Mouse (Mus musculus) stomach, embryonic 14.5 days (tissue): ENCODE results near the gene Slc25a23. TPM values are rescaled to one million over a fixed set of nuclear protein-coding genes. Genes with fewer than 3 reads are reported as not detected.

ENCODE experiments used
- ATAC-seq: fragments of 200-750 bp; cut with Nextera tagmentation; 2 replicates; pipeline ENCODE4 v1.8.0; 2017; ENCODE audit warnings: low read depth, moderate TSS enrichment; ENCODE audit not compliant: insufficient number of reproducible peaks, insufficient read depth, low FRiP score
- H3K27ac ChIP-seq: fragments of 300-500 bp; sonication (generic); 2 replicates; pipeline ENCODE4 v1.5.1; 2014; ENCODE audit warnings: mild to moderate bottlenecking, low read length, moderate library complexity, mixed read lengths
- H3K27me3 ChIP-seq: fragments of 300-500 bp; sonication (generic); 2 replicates; pipeline ENCODE4 v1.6.1; 2014; ENCODE audit warnings: low read length, control low read depth, mixed read lengths; ENCODE audit not compliant: control insufficient read depth, insufficient read depth
- H3K36me3 ChIP-seq: fragments of 300-500 bp; sonication (generic); 2 replicates; pipeline ENCODE4 v1.6.1; 2014; ENCODE audit warnings: mild to moderate bottlenecking, control low read depth, low read length, moderate library complexity, mixed read lengths; ENCODE audit not compliant: control insufficient read depth, insufficient read depth
- H3K4me1 ChIP-seq: fragments of 300-500 bp; sonication (generic); 2 replicates; pipeline ENCODE4 v1.6.1; 2014; ENCODE audit warnings: low read length, control low read depth, mixed read lengths; ENCODE audit not compliant: control insufficient read depth, insufficient read depth
- H3K4me2 ChIP-seq: fragments of 300-500 bp; sonication (generic); replicated peaks from 2 replicates; pipeline ENCODE4 v1.6.1; 2014; ENCODE audit warnings: low read depth, low read length, control low read depth
- H3K4me3 ChIP-seq: fragments of 300-500 bp; sonication (generic); 2 replicates; pipeline ENCODE4 v1.5.1; 2014; ENCODE audit warnings: low read depth, low read length, control low read depth
- H3K9ac ChIP-seq: fragments of 300-500 bp; sonication (generic); replicated peaks from 2 replicates; pipeline ENCODE4 v1.6.1; 2014; ENCODE audit warnings: low read depth, mild to moderate bottlenecking, control low read depth, low read length, moderate library complexity, mixed read lengths
- H3K9me3 ChIP-seq: fragments of 300-500 bp; sonication (generic); 2 replicates; pipeline ENCODE4 v1.6.1; 2016; ENCODE audit warnings: low read depth, low read length, control low read depth; ENCODE audit not compliant: control insufficient read depth
- WGBS: fragments of 180-500 bp; shearing (Covaris S2); extraction: QIAGEN DNeasy Blood & Tissue Kit; methylation state at CpG from one replicate; pipeline ENCODE4 v1.1.7; 2014; 5-methylcytosine and 5-hydroxymethylcytosine counted together
- polyA plus RNA-seq: library from polyadenylated mRNA; unstranded; fragments of >200 nt; fragmentation: Nextera tagmentation; extraction: Ambion mirVana; gene quantifications from 2 replicates; pipeline ENCODE4 v1.2.1, GENCODE M21; 2014

The Slc25a23 gene
- polyA plus RNA-seq = 11.5 and 12.7 TPM in 2 replicates

DNA sequence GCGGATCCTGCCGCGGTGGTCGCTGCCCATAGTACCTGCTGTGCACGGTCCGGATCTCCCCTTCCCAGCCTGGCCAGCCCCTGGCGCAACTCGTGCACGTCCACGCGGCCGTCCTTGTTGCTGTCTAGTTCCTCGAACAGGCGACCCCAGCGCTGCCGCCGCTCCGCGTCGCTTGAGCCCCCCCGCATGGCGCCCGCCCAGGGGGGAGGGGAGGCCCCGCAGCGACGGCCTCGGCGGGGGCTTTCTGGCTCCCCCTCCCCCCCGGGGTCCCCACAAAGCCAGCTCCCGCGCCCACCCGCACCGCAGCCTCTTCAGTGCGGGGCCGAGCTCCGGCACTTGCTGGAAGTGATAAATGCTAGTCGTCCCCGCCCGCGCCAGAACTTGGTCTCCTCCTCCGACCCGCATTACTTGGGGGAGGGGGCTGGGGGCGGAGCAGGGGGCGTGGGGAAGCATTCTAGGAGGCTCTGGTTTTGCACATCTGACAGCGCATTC lies at the start of gene Slc25a23:
Gene Slc25a23 (minus strand): TSS at position 378 of the 492 bp plus-strand sequence.
- no peaks in the 10 kb centered on the region for H3K9me3 ChIP-seq
- H3K4me3 ChIP-seq = peak within 1 kb of the TSS; percentile 78
- H3K4me1 ChIP-seq = peaks cover 3% of the 10 kb centered on the region; the same call in 1 of the 2 replicates
- peak; percentile 20; the same call in 1 of the 2 replicates for ATAC-seq
- peak within 1 kb of the TSS; percentile 68 for H3K9ac ChIP-seq
- H3K27me3 ChIP-seq = peaks cover 15% of the 10 kb centered on the region; the same call in 1 of the 2 replicates
- under 1% methylated on average over 37 of the region's 45 CpGs for WGBS
- peak within 1 kb of the TSS; percentile 73 for H3K27ac ChIP-seq
- no peaks in the 10 kb centered on the region; the same call in 1 of the 2 replicates for H3K36me3 ChIP-seq
- H3K4me2 ChIP-seq = peak within 1 kb of the TSS; percentile 74

DNA sequence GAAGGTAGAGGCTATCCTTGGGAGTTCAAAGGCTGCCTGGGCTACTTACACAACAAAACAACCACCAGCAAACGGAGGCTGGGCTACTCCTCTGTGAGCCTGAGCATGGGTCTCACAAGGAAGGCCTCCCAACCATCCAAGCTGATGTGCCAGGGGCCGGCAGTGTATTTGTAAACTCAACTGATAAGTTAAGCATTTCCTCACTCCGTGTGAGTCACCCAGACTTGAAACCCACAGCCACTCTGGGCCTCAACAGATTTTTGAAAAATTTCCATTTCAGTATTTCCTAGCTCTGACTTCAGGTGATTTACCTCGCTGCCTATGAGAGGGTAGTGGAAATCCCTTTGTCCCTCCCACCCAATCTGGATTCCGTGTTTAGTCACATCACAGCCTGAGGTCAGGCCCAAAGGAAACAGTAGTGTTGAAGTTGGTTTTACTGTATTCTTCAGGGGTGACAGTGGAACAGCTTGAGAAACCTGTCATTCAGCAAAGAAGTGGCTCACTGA lies 49.1 kb upstream of the Slc25a23 start:
- Histone ChIP-seq H3K36me3 (no peaks in the 10 kb centered on the region), H3K4me1 (peaks cover 14% of the 10 kb centered on the region), H3K9me3 (no peaks in the 10 kb centered on the region), H3K9ac (no peak overlapping the region), H3K4me2 (no peak overlapping the region), H3K27me3 (no peaks in the 10 kb centered on the region), H3K4me3 (no peak overlapping the region), H3K27ac (no peak overlapping the region)
- no peak for ATAC-seq
- WGBS = 41% methylated on average over 5 of the region's 5 CpGs

DNA sequence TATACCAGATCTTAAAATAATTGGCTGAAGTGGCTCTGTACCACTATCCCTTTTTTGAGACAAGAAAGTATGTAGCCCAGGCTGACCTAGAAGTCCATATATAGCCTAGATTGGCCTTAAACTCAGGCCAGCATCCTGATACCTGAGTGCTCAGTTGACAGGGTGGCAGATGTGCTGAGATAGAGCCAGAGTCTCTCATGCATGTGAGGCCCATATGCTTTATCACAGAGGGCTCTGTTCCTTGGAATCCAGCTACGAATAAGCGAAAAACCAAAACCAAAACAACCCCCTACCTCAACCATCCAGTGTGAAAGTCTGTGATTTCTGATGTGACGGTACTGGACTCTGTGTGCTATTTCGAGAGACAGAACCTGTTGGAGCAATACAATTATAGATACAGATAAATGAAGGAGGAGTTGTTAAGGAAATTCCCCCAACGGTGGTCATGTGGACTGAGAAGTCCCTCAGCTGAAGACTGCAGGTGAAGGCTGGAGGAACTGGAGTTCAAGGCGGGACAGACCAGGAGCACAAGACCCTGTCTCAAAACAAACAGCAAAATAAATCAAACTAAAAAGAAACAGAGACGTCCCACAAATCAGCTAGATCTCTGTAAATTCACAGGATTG lies 48.5 kb upstream of the Slc25a23 start:
- Histone ChIP-seq H3K4me2 (no peak overlapping the region), H3K27ac (no peak overlapping the region), H3K4me3 (no peak overlapping the region), H3K4me1 (peaks cover 14% of the 10 kb centered on the region), H3K9ac (no peak overlapping the region), H3K9me3 (no peaks in the 10 kb centered on the region), H3K27me3 (no peaks in the 10 kb centered on the region), H3K36me3 (no peaks in the 10 kb centered on the region)
- ATAC-seq = no peak
- WGBS = 81% methylated on average over 7 of the region's 7 CpGs

DNA sequence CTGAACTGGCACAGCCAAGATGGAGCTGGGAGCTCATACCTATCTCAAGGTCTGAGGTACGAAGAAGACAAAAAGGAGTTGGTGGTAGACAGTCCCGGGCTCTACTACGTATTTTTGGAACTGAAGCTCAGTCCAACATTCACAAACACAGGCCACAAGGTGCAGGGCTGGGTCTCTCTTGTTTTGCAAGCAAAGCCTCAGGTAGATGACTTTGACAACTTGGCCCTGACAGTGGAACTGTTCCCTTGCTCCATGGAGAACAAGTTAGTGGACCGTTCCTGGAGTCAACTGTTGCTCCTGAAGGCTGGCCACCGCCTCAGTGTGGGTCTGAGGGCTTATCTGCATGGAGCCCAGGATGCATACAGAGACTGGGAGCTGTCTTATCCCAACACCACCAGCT lies 47.4 kb upstream of the Slc25a23 start:
- no peak overlapping the region for H3K4me3 ChIP-seq
- no peaks in the 10 kb centered on the region for H3K9me3 ChIP-seq
- no peaks in the 10 kb centered on the region for H3K36me3 ChIP-seq
- H3K9ac ChIP-seq = no peak overlapping the region
- 88% methylated on average over 5 of the region's 5 CpGs for WGBS
- no peak overlapping the region for H3K4me2 ChIP-seq
- H3K27me3 ChIP-seq = no peaks in the 10 kb centered on the region
- no peak for ATAC-seq
- H3K27ac ChIP-seq = no peak overlapping the region
- H3K4me1 ChIP-seq = peaks cover 14% of the 10 kb centered on the region

DNA sequence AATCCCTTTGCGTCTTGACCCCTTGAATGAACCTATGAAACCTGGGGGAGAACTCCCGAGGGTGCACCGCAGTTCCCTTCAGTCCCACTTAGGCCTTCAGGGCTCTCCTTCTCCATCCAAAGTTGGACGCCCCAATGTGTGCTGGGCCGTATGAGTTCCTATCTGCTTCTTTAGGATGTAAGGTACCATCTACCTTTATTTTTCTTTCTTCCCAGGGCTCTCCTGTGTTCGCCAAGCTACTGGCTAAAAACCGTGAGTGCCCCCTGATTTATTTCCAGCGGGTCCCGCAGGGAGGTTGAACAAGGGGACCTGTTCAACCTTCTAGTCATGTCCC lies 46.3 kb upstream of the Slc25a23 start:
- ATAC-seq = 0 out of 2 replicates have a peak, but pooled peaks have one; percentile 1
- H3K4me1 ChIP-seq = peaks cover 14% of the 10 kb centered on the region
- H3K4me2 ChIP-seq = peak overlapping the region; percentile 74
- H3K27me3 ChIP-seq = no peaks in the 10 kb centered on the region
- H3K4me3 ChIP-seq = peak overlapping the region; percentile 54
- no peak overlapping the region for H3K27ac ChIP-seq
- no peaks in the 10 kb centered on the region for H3K9me3 ChIP-seq
- 10% methylated on average over 9 of the region's 9 CpGs for WGBS
- H3K36me3 ChIP-seq = no peaks in the 10 kb centered on the region
- H3K9ac ChIP-seq = no peak overlapping the region

DNA sequence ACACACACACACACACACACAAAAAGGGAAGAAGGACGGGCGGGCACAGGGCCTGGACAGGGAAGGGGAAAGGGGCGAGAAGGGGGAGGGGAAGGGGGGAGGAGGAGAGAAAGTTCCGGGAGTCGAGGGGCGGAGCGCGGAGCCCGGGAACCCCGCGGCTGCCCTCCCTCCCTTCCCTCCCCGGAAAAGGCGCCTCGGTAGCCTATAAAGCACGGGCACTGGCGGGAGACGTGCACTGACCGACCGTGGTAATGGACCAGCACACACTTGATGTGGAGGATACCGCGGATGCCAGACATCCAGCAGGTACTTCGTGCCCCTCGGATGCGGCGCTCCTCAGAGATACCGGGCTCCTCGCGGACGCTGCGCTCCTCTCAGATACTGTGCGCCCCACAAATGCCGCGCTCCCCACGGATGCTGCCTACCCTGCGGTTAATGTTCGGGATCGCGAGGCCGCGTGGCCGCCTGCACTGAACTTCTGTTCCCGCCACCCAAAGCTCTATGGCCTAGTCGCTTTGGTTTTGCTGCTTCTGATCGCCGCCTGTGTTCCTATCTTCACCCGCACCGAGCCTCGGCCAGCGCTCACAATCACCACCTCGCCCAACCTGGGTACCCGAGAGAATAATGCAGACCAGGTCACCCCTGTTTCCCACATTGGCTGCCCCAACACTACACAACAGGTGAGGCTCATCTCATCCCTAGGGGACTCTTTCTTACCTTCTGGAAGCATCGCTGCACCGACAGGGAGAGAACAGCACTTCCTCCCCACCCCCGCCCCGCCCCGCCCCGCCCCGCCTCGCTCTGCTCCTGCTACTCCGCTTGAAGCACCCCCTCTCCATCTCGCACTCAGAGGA lies 45.7 kb upstream of the Slc25a23 start, which contains the start of gene Tnfsf9:
Gene Tnfsf9 (plus strand): TSS at position 145 of the 854 bp plus-strand sequence.
- H3K27ac ChIP-seq = peak within 1 kb of the TSS; percentile 23; the same call in 1 of the 2 replicates
- no peaks in the 10 kb centered on the region for H3K36me3 ChIP-seq
- peak within 1 kb of the TSS; percentile 54 for H3K4me3 ChIP-seq
- no peaks in the 10 kb centered on the region for H3K27me3 ChIP-seq
- H3K9ac ChIP-seq = peak within 1 kb of the TSS; percentile 45
- peak within 1 kb of the TSS; percentile 74 for H3K4me2 ChIP-seq
- under 1% methylated on average over 48 of the region's 61 CpGs for WGBS
- peak; percentile 77 for ATAC-seq
- peaks cover 14% of the 10 kb centered on the region for H3K4me1 ChIP-seq
- no peaks in the 10 kb centered on the region for H3K9me3 ChIP-seq

DNA sequence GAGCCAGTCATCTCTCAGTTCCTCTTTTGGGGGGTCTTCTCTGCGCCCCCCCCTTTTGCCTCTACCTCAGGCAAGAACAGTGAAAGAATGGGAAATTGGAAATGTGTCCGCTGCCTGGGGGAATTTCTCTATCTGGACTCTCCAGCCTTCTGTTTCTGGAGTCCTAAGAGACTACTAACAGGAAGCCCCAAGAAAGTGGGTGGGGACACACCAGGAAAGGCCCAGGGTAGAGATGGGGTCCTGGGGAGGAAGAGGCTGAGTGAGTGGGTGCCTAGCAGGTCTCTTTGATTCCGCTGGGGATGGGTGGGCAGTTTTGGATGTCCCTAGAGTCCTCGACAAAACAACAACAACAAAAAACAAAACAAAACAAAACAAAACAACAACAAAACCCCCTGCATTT lies 44.8 kb upstream of the Slc25a23 start:
- Histone ChIP-seq H3K9ac (no peak overlapping the region), H3K27me3 (no peaks in the 10 kb centered on the region), H3K4me2 (peak overlapping the region; percentile 74), H3K4me1 (peaks cover 14% of the 10 kb centered on the region), H3K9me3 (no peaks in the 10 kb centered on the region), H3K4me3 (peak overlapping the region; percentile 54; the same call in 1 of the 2 replicates), H3K36me3 (no peaks in the 10 kb centered on the region), H3K27ac (no peak overlapping the region; the same call in 1 of the 2 replicates)
- peak; percentile 8; the same call in 1 of the 2 replicates for ATAC-seq
- WGBS = 43% methylated on average over 4 of the region's 4 CpGs

DNA sequence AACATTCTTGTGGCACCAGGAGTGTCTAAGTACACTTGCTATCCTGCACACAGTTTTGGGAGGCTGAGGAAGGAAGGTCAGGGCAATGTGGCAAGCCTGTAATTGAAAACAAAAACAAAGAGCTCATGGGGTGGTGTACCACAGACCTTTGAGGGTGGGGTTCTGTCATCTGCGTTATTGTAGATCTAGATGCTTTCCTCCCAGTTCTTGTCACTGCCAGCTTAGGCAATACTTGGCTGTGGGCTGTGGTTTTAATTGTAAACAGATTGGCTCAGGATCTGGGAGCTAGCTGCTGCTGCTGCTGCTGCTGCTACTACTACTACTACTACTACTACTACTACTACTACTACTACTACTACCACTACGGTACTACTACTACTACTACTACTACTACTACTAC lies 42.6 kb upstream of the Slc25a23 start:
- no peak for ATAC-seq
- Histone ChIP-seq H3K27me3 (no peaks in the 10 kb centered on the region), H3K36me3 (no peaks in the 10 kb centered on the region), H3K27ac (no peak overlapping the region), H3K4me1 (peaks cover 14% of the 10 kb centered on the region), H3K9me3 (no peaks in the 10 kb centered on the region), H3K4me2 (no peak overlapping the region), H3K4me3 (no peak overlapping the region), H3K9ac (no peak overlapping the region)
- WGBS = 84% methylated on average over 2 of the region's 2 CpGs
